Mouse (Mus musculus): ENCODE measurements at regions not wholly inside any gene's neighbourhood (a gene's known extent, or its start where the extent isn't known, plus 50 kb on each side); places are given as distances from the start of the nearest gene placed in this dataset.

DNA sequence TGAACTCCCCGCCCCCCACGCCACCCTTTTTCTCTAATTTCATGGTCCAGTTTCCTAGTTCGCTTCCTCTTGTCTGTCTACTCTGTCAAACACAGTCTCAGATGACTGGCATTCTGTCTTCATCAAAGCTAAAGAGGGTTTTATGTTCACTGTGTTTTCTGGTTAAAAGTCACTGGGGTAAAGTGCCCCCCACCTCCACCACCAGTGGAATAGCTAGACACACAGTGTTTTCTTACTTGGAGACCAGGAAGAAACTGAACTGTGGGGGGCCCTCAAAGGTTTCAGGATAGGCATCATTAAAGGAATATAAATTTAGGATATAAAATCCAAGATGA is 69.9 kb downstream of the Enc1 start:
- TF ChIP-seq POLR2A (IDR thresholded peaks at IDR 0.05; ENCODE audit: low read depth, low read length) = no peak
- no peak for TF ChIP-seq CTCF (IDR thresholded peaks at IDR 0.05; ENCODE audit: extremely low read depth, insufficient read depth, insufficient read length, insufficient replicate concordance)
